Mouse (Mus musculus) myocyte (in vitro differentiated cells): ENCODE results near the gene Smim23.

Experiments
- CEBPB ChIP-seq: IDR thresholded peaks from 2 replicates; pipeline ENCODE4 v1.6.1; 2011; ENCODE audit warnings: mild to moderate bottlenecking, moderate library complexity; ENCODE audit not compliant: poor library complexity, insufficient read depth, severe bottlenecking
- E2F4 ChIP-seq: IDR thresholded peaks from one replicate; pipeline ENCODE4 v1.6.1; 2011; ENCODE audit warnings: mild to moderate bottlenecking, control low read depth, moderate library complexity; ENCODE audit not compliant: insufficient read depth
- MAX ChIP-seq: IDR thresholded peaks from one replicate; pipeline ENCODE4 v1.6.1; 2011; ENCODE audit warnings: low read depth, mild to moderate bottlenecking, control low read depth
- POLR2A ChIP-seq: IDR thresholded peaks from one replicate; pipeline ENCODE4 v1.6.1; 2011; ENCODE audit warnings: low read depth, mild to moderate bottlenecking, control low read depth, moderate library complexity; ENCODE audit not compliant: insufficient read length
- POLR2AphosphoS2 ChIP-seq: IDR thresholded peaks from one replicate; pipeline ENCODE4 v1.6.1; 2011; ENCODE audit warnings: low read depth, control low read depth; ENCODE audit not compliant: insufficient read length
- REST ChIP-seq: IDR thresholded peaks from one replicate; pipeline ENCODE4 v1.6.1; 2011; ENCODE audit warnings: mild to moderate bottlenecking, control low read depth, moderate library complexity; ENCODE audit not compliant: insufficient read depth, insufficient read length
- USF1 ChIP-seq: IDR thresholded peaks from one replicate; pipeline ENCODE4 v1.6.1; 2011; ENCODE audit warnings: low read depth, mild to moderate bottlenecking, control low read depth, moderate library complexity

DNA sequence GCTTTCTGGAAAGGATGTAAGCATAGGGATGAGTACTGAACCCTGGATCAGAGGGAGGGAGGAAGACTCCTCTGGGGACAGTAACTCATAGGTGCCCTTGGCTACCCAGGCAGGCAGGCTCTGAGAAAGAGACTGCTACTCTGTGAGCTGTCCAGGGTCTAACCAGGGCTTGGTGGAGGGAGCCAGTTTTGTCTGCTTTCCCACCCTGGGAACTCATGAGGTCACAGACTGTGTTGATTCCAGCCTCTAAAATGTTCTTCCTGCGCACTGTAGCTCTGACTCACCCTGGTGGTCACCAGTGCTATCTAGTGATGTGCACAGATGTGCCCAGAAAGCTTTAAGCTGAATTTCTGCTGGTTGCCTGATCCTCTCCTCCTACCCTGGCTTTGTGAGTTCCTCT is 15.3 kb downstream of the Smim23 start:
- no peak for TF ChIP-seq POLR2A
- no peak for TF ChIP-seq POLR2AphosphoS2
- TF ChIP-seq REST, result no peak
- no peak for TF ChIP-seq E2F4
- no peak for TF ChIP-seq MAX
- TF ChIP-seq USF1, result no peak
- no peak for TF ChIP-seq CEBPB
